26 mouse cellular contexts compared by ENCODE assay signal in the genomic region with DNA sequence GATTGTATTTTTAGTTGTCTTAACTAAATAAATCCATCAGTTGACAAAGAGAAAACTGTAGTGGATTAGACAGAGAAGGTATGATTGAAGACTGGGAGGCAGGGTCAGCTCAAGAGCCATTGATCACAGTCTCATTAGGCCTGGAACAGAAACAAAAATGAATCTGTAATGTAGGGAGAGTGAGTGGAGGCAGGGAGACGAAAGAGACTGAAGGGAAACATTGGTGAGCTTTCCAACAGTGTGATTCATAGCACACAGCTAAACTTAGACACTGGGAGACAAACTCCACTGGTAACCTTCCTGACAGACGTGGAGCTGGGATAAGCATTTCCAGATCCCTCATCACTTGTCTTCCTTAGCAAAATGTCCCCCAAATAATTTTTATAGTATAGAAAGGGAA.
DNase-seq lines count a peak whose midpoint lies in the region; TF ChIP-seq lines count a peak whose summit lies in the region.
"Had no signal": no experiment of that assay in that cellular context is flagged by ENCODE, and none has a peak within 500 bp of the region (broad histone marks: within the 10 kb centered on the region; RNA-seq: fewer than 3 reads in every experiment).

No protein-coding gene starts in this region.

- H3K27ac ChIP-seq in heart, adult 2 months: no peak overlapping the region
- H3K27ac ChIP-seq: forebrain, embryonic 12.5 days; forebrain, embryonic 15.5 days; gastrocnemius, adult 2 months; heart, embryonic 10.5 days; heart, embryonic 13.5 days; hindbrain, embryonic 14.5 days; hindbrain, postnatal 0 days had no signal

- no peak overlapping the region for H3K9ac ChIP-seq in heart, adult 2 months (ENCODE audit: low read depth, low read length)
- H3K9ac ChIP-seq: forebrain, embryonic 12.5 days; forebrain, embryonic 15.5 days; heart, embryonic 13.5 days; hindbrain, embryonic 14.5 days had no signal

- H3K36me3 ChIP-seq in heart, adult 2 months (ENCODE audit: control insufficient read depth, insufficient read depth, low read length): no peaks in the 10 kb centered on the region
- H3K36me3 ChIP-seq: forebrain, embryonic 12.5 days; forebrain, embryonic 15.5 days; G1E; heart, embryonic 10.5 days; heart, embryonic 13.5 days had no signal

- TF ChIP-seq CTCF in heart, adult 2 months (IDR thresholded peaks at IDR 0.05): no peak

- WGBS in heart, adult 2 months: 38% methylated on average over 2 of the region's 2 CpGs

- H3K4me1 ChIP-seq in heart, adult 2 months (ENCODE audit: control insufficient read depth, insufficient read depth, low read length): no peaks in the 10 kb centered on the region

- no peak for TF ChIP-seq POLR2A in heart, adult 2 months (IDR thresholded peaks at IDR 0.05; ENCODE audit: insufficient read depth, low read depth, low read length)

- DNase-seq in heart, adult 8-10 months (ENCODE audit: low spot score): peak; percentile 5
- no peak for DNase-seq in heart, adult 2 months
- DNase-seq in Muller cell, postnatal 12 days (ENCODE audit: inconsistent ontology term): peak; percentile 38
- peak; percentile 63 for DNase-seq in brain, adult 2 months (ENCODE audit: low read depth, low spot score)
- no peak for DNase-seq in ovary, postnatal 14 days (ENCODE audit: low spot score)
- DNase-seq in left cerebral cortex, postnatal 36 days (ENCODE audit: low spot score in 2 of 2): no peak
- DNase-seq: adrenal gland, adult 8-10 months; adrenal gland, postnatal 25 days; B cell, adult 2 months; cerebellum, adult 18-20 months; cerebellum, adult 9-10 months; cerebellum, postnatal 14 days; gastrocnemius, adult 2 months; gastrocnemius, postnatal 14 days; heart, adult 11 months; heart, postnatal 14 days; heart, postnatal 4 days; kidney, adult 18-20 months had no signal

- no peak overlapping the region for H3K4me3 ChIP-seq in heart, adult 2 months
- H3K4me3 ChIP-seq: forebrain, embryonic 12.5 days; forebrain, embryonic 15.5 days; gastrocnemius, adult 2 months; heart, embryonic 10.5 days; heart, embryonic 13.5 days had no signal

- no peaks in the 10 kb centered on the region for H3K27me3 ChIP-seq in heart, adult 2 months (ENCODE audit: control insufficient read depth, insufficient read depth, low read length)
- H3K27me3 ChIP-seq: CH12.LX; forebrain, embryonic 12.5 days; forebrain, embryonic 15.5 days; heart, embryonic 13.5 days had no signal

- H3K79me2 ChIP-seq in heart, adult 2 months (replicated peaks; ENCODE audit: control insufficient read depth, insufficient read depth, low read length): no peaks in the 10 kb centered on the region

- intact Hi-C loops in heart, adult 2 months (cut with DNase I): loop anchor here (10.0 kb wide), 1 partner anchor 231 kb away; no protein-coding TSS in a partner anchor
- intact Hi-C loops in left cerebral cortex, postnatal 36 days (cut with DNase I): loop anchor here (10.0 kb wide), 1 partner anchor 299 kb away; no protein-coding TSS in a partner anchor

- no peak for TF ChIP-seq EP300 in heart, adult 2 months (IDR thresholded peaks at IDR 0.05; ENCODE audit: insufficient read depth, low read depth, low read length)

Comparison
In these comparisons a context has a peak if more than half of its experiments do, and no peak if none do; other contexts are left out.
1. DNase-seq: peak in heart, adult 8-10 months (single experiment), Muller cell, postnatal 12 days (single experiment) and brain, adult 2 months (single experiment); none in heart, adult 2 months (0 of 2), ovary, postnatal 14 days (single experiment) and left cerebral cortex, postnatal 36 days (0 of 2).